Mouse (Mus musculus) heart, embryonic 14.5 days (tissue): ENCODE measurements around the gene Eef1e1. TPM values are rescaled to one million over a fixed set of nuclear protein-coding genes. Genes with fewer than 3 reads are reported as not detected.

Source experiments
- ATAC-seq: fragments of 200-750 bp; cut with Nextera tagmentation; 2 replicates; pipeline ENCODE4 v1.8.0; 2017; ENCODE audit warnings: low read depth, moderate TSS enrichment; ENCODE audit not compliant: insufficient number of reproducible peaks, insufficient read depth, low FRiP score
- H3K27ac ChIP-seq, 2 experiments: fragments of 200-500 bp in 1 of 2; fragments of 300-500 bp in 1 of 2; sonication (generic) in 1 of 2; replicated peaks in 1 of 2; 2 replicates each; pipeline ENCODE4 v1.5.1; 2012 to 2014; ENCODE audit warnings: low read depth in 2 of 2, low read length in 2 of 2, control low read depth in 1 of 2, mild to moderate bottlenecking in 1 of 2, mixed read lengths in 1 of 2; ENCODE audit not compliant: control insufficient read depth in 1 of 2, insufficient read depth in 1 of 2
- H3K27me3 ChIP-seq: fragments of 300-500 bp; sonication (generic); 2 replicates; pipeline ENCODE4 v1.6.1; 2014; ENCODE audit warnings: mild to moderate bottlenecking, low read length, control low read depth; ENCODE audit not compliant: control insufficient read depth, insufficient read depth
- H3K36me3 ChIP-seq: fragments of 300-500 bp; sonication (generic); 2 replicates; pipeline ENCODE4 v1.6.1; 2014; ENCODE audit warnings: mild to moderate bottlenecking, control low read depth, low read length, mixed read lengths; ENCODE audit not compliant: control insufficient read depth, insufficient read depth
- H3K4me1 ChIP-seq, 2 experiments: fragments of 200-500 bp in 1 of 2; fragments of 300-500 bp in 1 of 2; sonication (generic) in 1 of 2; 2 replicates each; pipeline ENCODE4 v1.6.1; 2012 to 2014; ENCODE audit warnings: low read length in 2 of 2, control low read depth in 1 of 2, mixed read lengths in 1 of 2; ENCODE audit not compliant: control insufficient read depth in 2 of 2, insufficient read depth in 2 of 2
- H3K4me2 ChIP-seq: fragments of 300-500 bp; sonication (generic); 2 replicates; pipeline ENCODE4 v1.6.1; 2014; ENCODE audit warnings: mild to moderate bottlenecking, low read length
- H3K4me3 ChIP-seq, 2 experiments: fragments of 200-500 bp in 1 of 2; fragments of 300-500 bp in 1 of 2; sonication (generic) in 1 of 2; 2 replicates each; pipeline ENCODE4 v1.5.1; 2012 to 2014; ENCODE audit warnings: low read length in 2 of 2, mild to moderate bottlenecking in 2 of 2, control low read depth in 1 of 2, low read depth in 1 of 2, moderate library complexity in 1 of 2; ENCODE audit not compliant: control insufficient read depth in 1 of 2, insufficient read depth in 1 of 2
- H3K9ac ChIP-seq: fragments of 300-500 bp; sonication (generic); 2 replicates; pipeline ENCODE4 v1.6.1; 2014; ENCODE audit warnings: mild to moderate bottlenecking, low read length
- H3K9me3 ChIP-seq: fragments of 300-500 bp; sonication (generic); 2 replicates; pipeline ENCODE4 v1.6.1; 2016; ENCODE audit warnings: low read length, control low read depth; ENCODE audit not compliant: control insufficient read depth
- WGBS: fragments of 180-500 bp; shearing (Covaris S2); extraction: QIAGEN DNeasy Blood & Tissue Kit; methylation state at CpG from one replicate; pipeline ENCODE4 v1.1.7; 2014; 5-methylcytosine and 5-hydroxymethylcytosine counted together
- polyA plus RNA-seq: library from polyadenylated mRNA; unstranded; fragments of >200 nt; fragmentation: Nextera tagmentation; extraction: Ambion mirVana; gene quantifications from 2 replicates; pipeline ENCODE4 v1.2.1, GENCODE M21; 2014

Eef1e1 gene
- polyA plus RNA-seq, 1 experiment from 2014 or later = 38.4 TPM

DNA sequence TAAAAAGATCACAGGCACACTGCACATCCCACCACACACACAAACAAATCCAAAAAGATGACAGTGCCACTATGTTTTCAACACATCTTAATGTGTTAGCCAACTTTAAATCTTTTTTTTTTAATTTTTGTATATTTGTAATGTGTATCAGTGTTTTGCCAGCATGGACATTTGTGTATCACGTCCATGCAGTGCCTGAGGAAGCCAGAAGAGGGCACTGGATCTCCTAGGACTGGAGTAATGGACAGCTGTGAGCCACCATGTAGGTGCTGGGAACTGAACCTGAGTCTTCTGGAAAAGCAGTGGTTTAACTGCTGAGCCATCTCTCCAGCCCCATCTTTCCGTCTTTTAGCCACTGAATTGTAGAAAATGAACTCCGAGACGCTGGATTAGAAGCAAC, 46.7 kb downstream of the Eef1e1 start:
- Histone ChIP-seq H3K27me3 (no peaks in the 10 kb centered on the region), H3K4me1 (peaks cover 8 to 13% of the 10 kb centered on the region in 2 experiments; a peak in 3 of 4 replicates), H3K27ac (no peak overlapping the region), H3K36me3 (peaks cover 14% of the 10 kb centered on the region; the same call in 1 of the 2 replicates), H3K9ac (no peak overlapping the region), H3K9me3 (0 out of 2 replicates have a peak, but pooled peaks cover 3% of the 10 kb centered on the region), H3K4me2 (no peak overlapping the region), H3K4me3 (no peak overlapping the region)
- 95% methylated on average over 4 of the region's 4 CpGs for WGBS
- ATAC-seq = no peak

DNA sequence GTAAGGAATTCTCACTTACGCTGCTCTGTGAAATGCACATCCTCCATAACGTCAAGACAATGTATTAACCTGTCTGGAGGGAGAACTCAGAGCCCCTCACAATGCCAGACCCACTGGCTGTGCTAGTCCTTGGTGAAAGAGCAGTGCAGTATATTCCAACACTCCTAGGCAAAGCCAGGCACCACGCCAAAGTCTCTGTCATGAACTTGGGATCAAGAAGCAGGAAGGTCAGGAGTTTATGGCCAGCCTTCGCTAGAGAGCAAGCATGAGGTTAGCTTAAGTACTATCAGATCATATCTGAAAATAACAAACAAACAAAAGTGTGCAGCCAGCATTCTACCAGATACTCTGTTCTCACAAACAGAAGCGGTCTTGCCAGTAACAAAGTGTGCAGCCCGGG, 48.5 kb downstream of the Eef1e1 start:
- 55% methylated on average over 6 of the region's 6 CpGs for WGBS
- ATAC-seq = no peak
- Histone ChIP-seq H3K27me3 (no peaks in the 10 kb centered on the region), H3K27ac (no peak overlapping the region), H3K4me1 (peaks cover 8 to 13% of the 10 kb centered on the region in 2 experiments; a peak in 3 of 4 replicates), H3K9me3 (0 out of 2 replicates have a peak, but pooled peaks cover 3% of the 10 kb centered on the region), H3K4me3 (no peak overlapping the region), H3K9ac (no peak overlapping the region), H3K4me2 (no peak overlapping the region), H3K36me3 (peaks cover 14% of the 10 kb centered on the region; the same call in 1 of the 2 replicates)

DNA sequence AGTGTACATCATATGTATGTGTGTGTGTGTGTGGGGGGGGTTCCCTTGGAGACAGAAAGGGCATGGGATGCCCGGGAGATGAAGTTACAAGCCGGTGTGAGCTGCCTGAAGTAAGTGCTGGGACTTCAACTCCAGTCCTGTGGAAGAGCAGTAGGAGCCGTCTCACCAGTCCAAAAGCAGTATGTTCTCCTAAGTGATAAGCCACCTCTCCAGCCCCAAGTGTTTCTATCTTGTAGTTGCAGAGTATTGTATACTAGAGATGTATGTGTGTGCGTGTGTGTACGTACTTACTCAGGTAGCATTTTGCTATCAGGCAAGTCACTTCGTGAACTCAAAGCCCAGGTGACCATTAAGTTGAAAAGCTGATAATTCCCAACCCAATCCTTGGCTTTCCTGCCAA, 51.7 kb downstream of the Eef1e1 start:
- H3K4me1 ChIP-seq = peaks cover 13 to 18% of the 10 kb centered on the region in 2 experiments
- H3K36me3 ChIP-seq = 0 out of 2 replicates have a peak, but pooled peaks cover 13% of the 10 kb centered on the region
- no peak overlapping the region for H3K4me3 ChIP-seq
- no peak overlapping the region for H3K4me2 ChIP-seq
- H3K9ac ChIP-seq = no peak overlapping the region
- H3K9me3 ChIP-seq = 0 out of 2 replicates have a peak, but pooled peaks cover under 1% of the 10 kb centered on the region
- no peak overlapping the region for H3K27ac ChIP-seq
- no peak for ATAC-seq
- 76% methylated on average over 6 of the region's 6 CpGs for WGBS
- no peaks in the 10 kb centered on the region for H3K27me3 ChIP-seq

DNA sequence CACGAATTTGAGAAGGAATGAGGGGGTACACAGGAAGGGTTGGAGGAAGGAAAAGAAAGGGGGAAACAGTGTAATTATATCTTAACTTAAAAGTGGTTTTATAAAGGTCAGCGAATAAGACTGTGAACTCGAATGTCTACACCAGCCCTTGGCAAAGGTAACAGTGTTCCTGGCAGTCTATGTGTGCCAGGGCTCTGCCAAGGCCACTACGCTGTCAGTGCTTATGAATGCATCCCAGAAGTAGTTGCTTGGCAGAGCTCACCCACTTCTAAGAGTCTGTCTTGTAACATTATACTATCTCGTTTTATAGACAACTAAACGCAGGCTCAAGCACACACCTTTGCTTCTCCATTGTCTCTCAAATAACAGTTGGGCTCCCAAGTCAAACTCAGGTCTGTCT, 53.5 kb downstream of the Eef1e1 start:
- 78% methylated on average over 6 of the region's 6 CpGs for WGBS
- Histone ChIP-seq H3K4me2 (no peak overlapping the region), H3K27me3 (no peaks in the 10 kb centered on the region), H3K9ac (no peak overlapping the region), H3K36me3 (0 out of 2 replicates have a peak, but pooled peaks cover 7% of the 10 kb centered on the region), H3K9me3 (no peaks in the 10 kb centered on the region), H3K4me1 (peaks cover 10 to 19% of the 10 kb centered on the region in 2 experiments), H3K27ac (no peak overlapping the region), H3K4me3 (no peak overlapping the region)
- ATAC-seq = no peak

DNA sequence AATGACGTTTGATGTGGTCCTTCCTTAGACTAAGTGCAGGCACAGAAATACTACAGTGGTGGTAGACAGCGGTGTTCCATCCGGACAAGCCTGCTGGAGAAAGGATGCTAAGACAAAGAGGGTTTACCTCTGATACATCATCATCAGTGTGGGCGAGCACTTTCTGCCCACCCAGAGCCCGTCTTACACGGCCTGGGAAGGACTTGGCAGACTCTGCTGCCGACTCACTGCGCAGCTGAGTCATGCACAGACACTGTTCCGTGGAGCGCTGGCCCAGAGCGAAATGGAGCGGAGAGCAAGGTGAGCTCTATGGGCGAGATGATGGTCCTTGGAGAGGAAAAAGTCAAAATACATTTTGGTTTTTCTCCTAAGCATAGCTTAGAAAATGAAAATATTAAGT, 55.9 kb downstream of the Eef1e1 start:
- Histone ChIP-seq H3K9me3 (no peaks in the 10 kb centered on the region), H3K27me3 (no peaks in the 10 kb centered on the region), H3K27ac (peak overlapping the region; percentile 69), H3K4me1 (peaks cover 8 to 14% of the 10 kb centered on the region in 2 experiments), H3K4me2 (peak overlapping the region; percentile 42; the same call in 1 of the 2 replicates), H3K36me3 (0 out of 2 replicates have a peak, but pooled peaks cover 15% of the 10 kb centered on the region), H3K4me3 (no peak overlapping the region), H3K9ac (peak overlapping the region; percentile 41; the same call in 1 of the 2 replicates)
- ATAC-seq = no peak
- WGBS = 83% methylated on average over 13 of the region's 13 CpGs

DNA sequence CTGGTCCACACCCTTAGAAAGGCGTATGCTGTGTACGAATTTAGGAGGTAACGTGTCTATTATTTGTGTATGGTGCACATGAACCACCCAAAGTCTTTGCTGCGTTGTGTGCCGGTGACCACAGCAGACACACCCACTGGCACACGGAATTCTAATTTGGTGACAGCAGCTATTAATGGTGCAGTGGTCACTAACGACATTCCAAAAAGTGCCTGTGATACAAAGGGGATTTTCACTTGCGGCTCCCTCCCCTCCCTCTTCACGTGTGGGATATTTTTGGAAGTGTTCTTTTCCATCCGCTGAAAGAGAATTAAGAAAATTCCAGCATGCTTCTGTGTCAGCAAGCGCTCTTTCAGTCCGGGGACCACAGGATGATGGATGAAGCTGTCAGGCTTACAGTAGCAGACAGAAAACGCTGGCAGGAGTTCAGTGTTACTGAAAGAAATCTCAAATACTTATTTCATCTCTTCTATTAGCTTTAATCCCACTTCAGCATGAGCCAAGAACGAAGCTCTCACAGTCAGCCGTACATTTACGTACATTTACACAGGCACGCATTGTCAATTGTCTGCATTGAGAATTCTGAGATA, 56.5 kb downstream of the Eef1e1 start:
- peak overlapping the region; percentile 42 for H3K4me2 ChIP-seq
- peak overlapping the region; percentile 41; the same call in 1 of the 2 replicates for H3K9ac ChIP-seq
- H3K4me1 ChIP-seq = peaks cover 8 to 14% of the 10 kb centered on the region in 2 experiments
- 0 out of 2 replicates have a peak, but pooled peaks cover 15% of the 10 kb centered on the region for H3K36me3 ChIP-seq
- WGBS = 34% methylated on average over 17 of the region's 17 CpGs
- H3K4me3 ChIP-seq = no peak overlapping the region
- peak; percentile 43; the same call in 1 of the 2 replicates for ATAC-seq
- H3K27me3 ChIP-seq = no peaks in the 10 kb centered on the region
- H3K27ac ChIP-seq = peak overlapping the region; percentile 69
- no peaks in the 10 kb centered on the region for H3K9me3 ChIP-seq

DNA sequence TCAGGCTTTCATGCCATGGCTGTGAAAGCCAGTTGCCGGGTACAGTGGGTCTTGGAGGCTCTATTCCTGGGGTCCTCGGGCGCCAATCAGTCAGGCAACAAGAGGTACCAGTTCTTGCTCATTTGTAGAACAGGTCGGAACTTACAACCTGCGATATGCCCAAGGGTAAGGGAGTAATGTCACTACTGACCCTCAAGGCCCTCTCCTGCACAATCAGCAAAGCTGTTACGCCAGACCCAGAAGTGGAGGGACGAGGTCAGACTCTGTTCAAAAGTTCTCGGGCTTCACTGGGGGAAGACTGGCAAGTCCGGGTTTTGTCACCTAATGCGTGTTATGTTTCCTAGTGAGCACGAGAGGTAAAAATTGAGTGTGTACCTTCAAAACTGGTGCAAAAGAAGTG, 58.0 kb downstream of the Eef1e1 start:
- Histone ChIP-seq H3K36me3 (0 out of 2 replicates have a peak, but pooled peaks cover 15% of the 10 kb centered on the region), H3K27me3 (no peaks in the 10 kb centered on the region), H3K27ac (no peak overlapping the region), H3K4me1 (peaks cover 8 to 15% of the 10 kb centered on the region in 2 experiments), H3K9me3 (no peaks in the 10 kb centered on the region), H3K4me2 (no peak overlapping the region), H3K9ac (no peak overlapping the region), H3K4me3 (no peak overlapping the region)
- ATAC-seq = no peak
- 80% methylated on average over 11 of the region's 11 CpGs for WGBS
